Mouse (Mus musculus) ES-Bruce4 (cell line): ENCODE data around the gene Robo2.

Source experiments
- CTCF ChIP-seq: IDR thresholded peaks from one replicate; pipeline ENCODE4 v1.8.1; 2011; ENCODE audit warnings: low read depth, low read length
- EP300 ChIP-seq: IDR thresholded peaks from 2 replicates; pipeline ENCODE4 v1.6.1; 2011; ENCODE audit warnings: low read depth, low read length; ENCODE audit not compliant: insufficient read depth
- POLR2A ChIP-seq: IDR thresholded peaks from one replicate; pipeline ENCODE4 v1.8.1; 2011; ENCODE audit warnings: low read length; ENCODE audit not compliant: insufficient read depth

- TF ChIP-seq CTCF: no peak
- no peak for TF ChIP-seq POLR2A
- no peak for TF ChIP-seq EP300
These were observed 533.7 kb downstream of the Robo2 start for GRCm38 (mm10) chr16:73877973-73878372.
